Mouse (Mus musculus): ENCODE results near the gene Lpar3.

Gene Lpar3

GRCm38 (mm10) chr3:146307886-146308285, 87.1 kb downstream of the Lpar3 start:
- DNase-seq (ENCODE audit: low read depth, low spot score), result no peak

GRCm38 (mm10) chr3:146309586-146309985, 88.8 kb downstream of the Lpar3 start:
- DNase-seq (ENCODE audit: low read depth, low spot score), result no peak

GRCm38 (mm10) chr3:146311121-146311538, 90.4 kb downstream of the Lpar3 start:
- DNase-seq (ENCODE audit: low read depth, low spot score), result no peak

- DNase-seq (ENCODE audit: low read depth, low spot score), result no peak
Observed at GRCm38 (mm10) chr3:146315414-146315813, 94.7 kb downstream of the Lpar3 start.

- DNase-seq (ENCODE audit: low read depth, low spot score), result no peak
Observed at GRCm38 (mm10) chr3:146316293-146316692, 95.5 kb downstream of the Lpar3 start.

GRCm38 (mm10) chr3:146317366-146317765, 96.6 kb downstream of the Lpar3 start:
- DNase-seq (ENCODE audit: low read depth, low spot score), result no peak

- DNase-seq (ENCODE audit: low read depth, low spot score), result no peak
Observed at GRCm38 (mm10) chr3:146317911-146318310, 97.1 kb downstream of the Lpar3 start.

- no peak for DNase-seq (ENCODE audit: low read depth, low spot score)
Observed at GRCm38 (mm10) chr3:146318520-146318938, 97.8 kb downstream of the Lpar3 start.

- DNase-seq (ENCODE audit: low read depth, low spot score), result no peak
Observed at GRCm38 (mm10) chr3:146318987-146319386, 98.2 kb downstream of the Lpar3 start.

- no peak for DNase-seq (ENCODE audit: low read depth, low spot score)
Observed at GRCm38 (mm10) chr3:146319503-146319902, 98.7 kb downstream of the Lpar3 start.

- no peak for DNase-seq (ENCODE audit: low read depth, low spot score)
Observed at GRCm38 (mm10) chr3:146324949-146325348, 104.2 kb downstream of the Lpar3 start.

- DNase-seq (ENCODE audit: low read depth, low spot score), result no peak
Observed at GRCm38 (mm10) chr3:146326743-146327536, 106.2 kb downstream of the Lpar3 start.

GRCm38 (mm10) chr3:146327537-146328255, 106.9 kb downstream of the Lpar3 start:
- peak; percentile 89 for DNase-seq (ENCODE audit: low read depth, low spot score)

- no peak for DNase-seq (ENCODE audit: low read depth, low spot score)
Observed at GRCm38 (mm10) chr3:146328749-146329148, 108.0 kb downstream of the Lpar3 start.

- no peak for DNase-seq (ENCODE audit: low read depth, low spot score)
Observed at GRCm38 (mm10) chr3:146331819-146332218, 111.1 kb downstream of the Lpar3 start.

GRCm38 (mm10) chr3:146333270-146333669, 112.5 kb downstream of the Lpar3 start:
- no peak for DNase-seq (ENCODE audit: low read depth, low spot score)

- DNase-seq (ENCODE audit: low read depth, low spot score), result no peak
Observed at GRCm38 (mm10) chr3:146334070-146334469, 113.3 kb downstream of the Lpar3 start.
